Mouse (Mus musculus) megakaryocyte, embryonic 14.5 days (primary cell): Measurements from ENCODE around the gene Cs.

ENCODE experiments used
- FLI1 ChIP-seq: IDR thresholded peaks from 2 replicates; pipeline ENCODE4 v1.6.1; 2012; ENCODE audit warnings: low read length, inconsistent platforms, mixed read lengths
- GATA1 ChIP-seq: IDR thresholded peaks from 3 replicates; pipeline ENCODE4 v1.6.1; 2012; ENCODE audit warnings: mixed read lengths, low read length, inconsistent platforms, borderline replicate concordance

DNA sequence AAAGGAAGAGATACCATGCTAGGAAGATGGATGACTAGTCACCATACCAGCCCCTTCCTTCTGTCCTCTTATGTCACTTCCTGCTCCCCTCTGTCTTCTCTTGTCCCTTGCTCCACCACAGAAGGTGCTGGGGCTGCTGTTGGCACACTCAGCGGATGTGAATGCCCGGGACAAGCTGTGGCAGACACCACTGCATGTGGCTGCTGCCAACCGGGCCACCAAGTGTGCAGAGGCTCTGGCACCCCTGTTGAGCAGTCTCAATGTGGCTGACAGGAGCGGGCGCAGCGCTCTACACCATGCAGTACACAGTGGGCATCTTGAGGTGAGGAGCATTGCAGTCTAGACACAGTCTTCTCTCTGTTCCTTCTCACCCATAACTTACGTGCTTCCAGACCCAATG, 41.7 kb downstream of the Cs start:
- TF ChIP-seq GATA1 (no peak), FLI1 (no peak)
